Mouse (Mus musculus) limb, embryonic 14.5 days (tissue): ENCODE data around the gene Nup107. TPM values are rescaled to one million over a fixed set of nuclear protein-coding genes. Genes with fewer than 3 reads are reported as not detected.
"Not testable (repeated sequence)": the region's sequence is repeated elsewhere in the genome, so short reads cannot be mapped to it uniquely, and the experiment has no call there.

Experiments used
- ATAC-seq: fragments of 200-750 bp; cut with Nextera tagmentation; 2 replicates; pipeline ENCODE4 v1.8.0; 2017; ENCODE audit warnings: low read depth, moderate number of reproducible peaks, moderate TSS enrichment; ENCODE audit not compliant: low FRiP score
- DNase-seq: peaks from one replicate; pipeline ENCODE4 v3.0.0-alpha.2; 2015; ENCODE audit warnings: low spot score
- H3K27ac ChIP-seq: fragments of 300-500 bp; sonication (generic); replicated peaks from 2 replicates; pipeline ENCODE4 v1.5.1; 2014; ENCODE audit warnings: low read depth, mild to moderate bottlenecking, low read length, moderate library complexity, mixed read lengths
- H3K27me3 ChIP-seq: fragments of 300-500 bp; sonication (generic); 2 replicates; pipeline ENCODE4 v1.6.1; 2014; ENCODE audit warnings: low read length, mixed read lengths; ENCODE audit not compliant: control insufficient read depth, insufficient read depth
- H3K36me3 ChIP-seq: fragments of 300-500 bp; sonication (generic); 2 replicates; pipeline ENCODE4 v1.6.1; 2014; ENCODE audit warnings: mild to moderate bottlenecking, low read length, moderate library complexity, mixed read lengths; ENCODE audit not compliant: control insufficient read depth, insufficient read depth
- H3K4me1 ChIP-seq: fragments of 300-500 bp; sonication (generic); 2 replicates; pipeline ENCODE4 v1.6.1; 2014; ENCODE audit warnings: antibody characterized with exemption, low read length, mixed read lengths; ENCODE audit not compliant: control insufficient read depth, insufficient read depth
- H3K4me2 ChIP-seq: fragments of 300-500 bp; sonication (generic); replicated peaks from 2 replicates; pipeline ENCODE4 v1.6.1; 2014; ENCODE audit warnings: low read depth, mild to moderate bottlenecking, low read length, moderate library complexity; ENCODE audit not compliant: severe bottlenecking
- H3K4me3 ChIP-seq: fragments of 300-500 bp; sonication (generic); replicated peaks from 2 replicates; pipeline ENCODE4 v1.5.1; 2014; ENCODE audit warnings: low read length
- H3K9ac ChIP-seq: fragments of 300-500 bp; sonication (generic); 2 replicates; pipeline ENCODE4 v1.6.1; 2014; ENCODE audit warnings: mild to moderate bottlenecking, low read depth, low read length, moderate library complexity; ENCODE audit not compliant: severe bottlenecking
- H3K9me3 ChIP-seq: fragments of 300-500 bp; sonication (generic); 2 replicates; pipeline ENCODE4 v1.6.1; 2016; ENCODE audit warnings: low read length; ENCODE audit not compliant: control insufficient read depth
- POLR2A ChIP-seq: fragments of 200-500 bp; IDR thresholded peaks from 2 replicates; pipeline ENCODE4 v1.8.0; 2012; ENCODE audit warnings: inconsistent platforms, mild to moderate bottlenecking, moderate library complexity, borderline replicate concordance; ENCODE audit not compliant: insufficient read depth, insufficient read length; ENCODE audit errors: extremely low read depth
- WGBS: fragments of 180-500 bp; shearing (Covaris S2); extraction: QIAGEN DNeasy Blood & Tissue Kit; methylation state at CpG from one replicate; pipeline ENCODE4 v1.1.7; 2014; 5-methylcytosine and 5-hydroxymethylcytosine counted together
- polyA plus RNA-seq, 2 experiments: library from polyadenylated mRNA; depleted of rRNA in 1 of 2; stranded (reverse) in 1 of 2; unstranded in 1 of 2; fragments of >200 nt; fragmentation: Nextera tagmentation in 1 of 2; extraction: Ambion mirVana in 1 of 2; gene quantifications; 2 replicates each; pipeline versions ENCODE4 v1.2.1 to v1.2.3; 2012 to 2014

The Nup107 gene
- polyA plus RNA-seq, 2 experiments: 53.4 to 61.2 TPM

GRCm38 (mm10) chr10:117762281-117762830 is 30.1 kb downstream of the Nup107 start:
- no peaks in the 10 kb centered on the region for H3K4me1 ChIP-seq
- WGBS: 95% methylated on average over 2 of the region's 2 CpGs
- H3K4me3 ChIP-seq: no peak overlapping the region
- H3K4me2 ChIP-seq: no peak overlapping the region
- H3K9ac ChIP-seq: no peak overlapping the region
- no peaks in the 10 kb centered on the region for H3K27me3 ChIP-seq
- ATAC-seq (no peak), DNase-seq (no peak)
- peaks cover 91% of the 10 kb centered on the region for H3K36me3 ChIP-seq
- TF ChIP-seq POLR2A: no peak
- no peak overlapping the region for H3K27ac ChIP-seq
- no peaks in the 10 kb centered on the region for H3K9me3 ChIP-seq

GRCm38 (mm10) chr10:117761551-117761950 is 31.0 kb downstream of the Nup107 start:
- Histone ChIP-seq H3K9me3 (no peaks in the 10 kb centered on the region), H3K27ac (no peak overlapping the region), H3K4me2 (no peak overlapping the region), H3K9ac (no peak overlapping the region), H3K36me3 (peaks cover 94% of the 10 kb centered on the region), H3K27me3 (no peaks in the 10 kb centered on the region), H3K4me3 (no peak overlapping the region), H3K4me1 (no peaks in the 10 kb centered on the region)
- WGBS: 94% methylated on average over 6 of the region's 6 CpGs
- TF ChIP-seq POLR2A: no peak
- ATAC-seq: no peak
- DNase-seq: no peak

GRCm38 (mm10) chr10:117760831-117761335 is 31.6 kb downstream of the Nup107 start:
- Histone ChIP-seq H3K4me1 (no peaks in the 10 kb centered on the region), H3K4me3 (no peak overlapping the region), H3K9me3 (no peaks in the 10 kb centered on the region), H3K36me3 (peaks cover 94% of the 10 kb centered on the region), H3K9ac (no peak overlapping the region), H3K27me3 (no peaks in the 10 kb centered on the region), H3K4me2 (no peak overlapping the region), H3K27ac (no peak overlapping the region)
- ATAC-seq (no peak), DNase-seq (no peak)
- TF ChIP-seq POLR2A: no peak
- 94% methylated on average over 9 of the region's 9 CpGs for WGBS

DNA sequence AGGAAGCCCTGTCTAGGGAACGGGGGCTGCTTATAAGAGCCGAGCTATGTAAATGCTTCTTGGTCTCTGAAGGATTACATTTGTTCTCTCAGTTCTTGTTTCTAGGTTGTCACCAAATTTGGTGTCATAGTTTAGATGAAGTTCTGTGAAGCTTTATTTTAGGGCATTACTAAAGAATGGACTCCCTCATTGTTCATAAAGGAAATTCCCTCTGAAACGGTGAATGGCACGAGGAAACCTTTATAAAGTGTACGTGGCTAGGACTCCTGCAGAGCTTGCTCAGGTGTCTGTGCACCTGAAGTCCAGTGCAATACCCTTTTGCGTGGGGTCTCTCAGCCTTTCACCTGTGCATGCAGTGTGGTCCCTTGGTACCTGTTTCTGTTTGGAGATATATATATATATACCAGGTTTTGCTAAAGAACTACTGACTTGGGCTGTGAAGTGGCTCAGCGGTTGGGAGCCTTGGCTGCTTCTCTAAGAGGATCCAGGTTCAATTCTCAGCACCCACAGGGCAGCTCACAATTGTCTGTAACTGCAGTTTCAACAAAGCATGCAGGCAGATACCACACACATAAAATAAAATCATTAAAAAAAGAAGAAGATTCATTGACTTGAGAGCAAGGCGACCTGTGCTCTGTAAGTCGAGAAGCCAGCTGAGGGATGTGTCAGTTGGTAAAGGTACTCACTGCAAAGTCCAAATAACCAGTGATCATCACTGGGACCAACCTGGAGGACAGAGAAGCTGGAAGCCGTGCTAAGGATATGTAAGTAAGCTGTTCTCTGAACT is 32.5 kb downstream of the Nup107 start:
- Histone ChIP-seq H3K36me3 (peaks cover 94% of the 10 kb centered on the region), H3K27ac (no peak overlapping the region), H3K4me2 (no peak overlapping the region), H3K9me3 (no peaks in the 10 kb centered on the region), H3K4me1 (no peaks in the 10 kb centered on the region), H3K27me3 (no peaks in the 10 kb centered on the region), H3K9ac (no peak overlapping the region), H3K4me3 (no peak overlapping the region)
- ATAC-seq: no peak
- no peak for TF ChIP-seq POLR2A
- 93% methylated on average over 10 of the region's 10 CpGs for WGBS
- no peak for DNase-seq

- H3K36me3 ChIP-seq: peaks cover 95% of the 10 kb centered on the region
- 90% methylated on average over 18 of the region's 18 CpGs for WGBS
- no peak for DNase-seq
- no peaks in the 10 kb centered on the region for H3K4me1 ChIP-seq
- no peaks in the 10 kb centered on the region for H3K9me3 ChIP-seq
- no peaks in the 10 kb centered on the region for H3K27me3 ChIP-seq
- ATAC-seq: no peak
- H3K4me2 ChIP-seq: no peak overlapping the region
- no peak overlapping the region for H3K9ac ChIP-seq
- no peak overlapping the region for H3K27ac ChIP-seq
- no peak overlapping the region for H3K4me3 ChIP-seq
- no peak for TF ChIP-seq POLR2A
Observed at GRCm38 (mm10) chr10:117758749-117759727, 33.5 kb downstream of the Nup107 start.

DNA sequence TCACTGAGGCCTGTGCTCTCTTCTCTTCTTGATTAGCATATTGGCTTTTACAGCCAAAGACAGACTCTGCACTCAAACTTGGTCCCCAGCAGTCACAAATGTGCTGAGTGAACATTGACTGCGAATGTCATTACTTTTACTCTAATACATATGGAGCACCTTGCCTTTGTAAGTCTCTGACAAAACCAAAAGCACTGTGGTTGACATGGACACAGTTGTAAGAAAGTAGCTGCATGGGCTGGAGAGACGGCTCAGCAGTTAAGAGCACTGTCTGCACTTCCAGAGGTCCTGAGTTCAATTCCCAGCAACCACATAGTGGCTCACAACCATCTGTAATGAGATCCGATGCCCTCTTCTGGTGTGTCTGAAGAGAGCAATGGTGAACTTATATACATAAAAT is 34.2 kb downstream of the Nup107 start:
- H3K4me1 ChIP-seq, H3K27me3 ChIP-seq, H3K4me2 ChIP-seq, DNase-seq, H3K4me3 ChIP-seq, H3K9ac ChIP-seq, H3K27ac ChIP-seq, ATAC-seq, H3K9me3 ChIP-seq: not testable (repeated sequence)
- WGBS: 93% methylated on average over 3 of the region's 3 CpGs
- peaks cover 93% of the 10 kb centered on the region for H3K36me3 ChIP-seq
